Mouse (Mus musculus) adrenal gland, postnatal 10 days (tissue): ENCODE data around the gene Gpr137c. TPM values are rescaled to one million over a fixed set of nuclear protein-coding genes. Genes with fewer than 3 reads are reported as not detected.

Source experiments
- total RNA-seq, 2 experiments: library from RNA; stranded (reverse); gene quantifications; 2 replicates each; pipeline ENCODE4 v1.2.3; 2021

The Gpr137c gene
- total RNA-seq, 2 experiments from 2014 or later, result 1.1 to 3.4 TPM

Other genes with a start within 250 kb of the Gpr137c start
- 1 to 10 TPM; 1.3 to 1.5 TPM for gene Ptger2, start 231.5 kb upstream of the Gpr137c start, total RNA-seq
- 10 to 100 TPM; 13.7 to 20.6 TPM for gene Txndc16, start 611 bp downstream of the Gpr137c start, total RNA-seq
- 10 to 100 TPM; 29.8 to 34.6 TPM for gene Ero1l, start 99.1 kb downstream of the Gpr137c start, total RNA-seq
- gene Psmc6, start 110.1 kb downstream of the Gpr137c start, total RNA-seq, result 100 to 1,000 TPM; 109 to 113 TPM
- 10 to 100 TPM; 29.8 to 41.3 TPM for gene Styx, start 131.4 kb downstream of the Gpr137c start, total RNA-seq
- 10 to 100 TPM; 31.9 to 36.4 TPM for gene Gnpnat1, start 185.2 kb downstream of the Gpr137c start, total RNA-seq